Mouse (Mus musculus) layer of hippocampus, adult 11-12 months (tissue): ENCODE results near the gene Muc4.

Experiments
- DNase-seq: peaks from one replicate; pipeline ENCODE4 v3.0.0; 2022; ENCODE audit warnings: low spot score

Gene Muc4

DNA sequence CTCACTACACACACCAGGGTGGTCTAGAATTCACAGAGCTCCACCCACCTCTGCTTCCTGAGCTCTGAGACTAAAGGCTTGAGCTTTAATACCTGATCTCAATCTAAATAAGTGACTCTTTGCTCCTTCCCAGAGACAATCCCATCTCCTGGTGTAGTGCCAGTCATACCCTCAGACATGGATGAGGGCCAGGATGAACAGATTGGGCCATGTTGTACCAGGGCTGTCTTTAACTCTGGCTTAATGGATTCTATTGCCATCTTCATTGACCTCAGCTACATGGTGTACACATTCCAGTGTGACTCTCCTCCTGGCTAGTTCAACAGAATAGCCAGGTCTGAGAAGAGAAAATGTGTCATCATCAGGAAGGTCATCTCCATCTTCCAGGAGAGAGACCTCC lies 9.2 kb upstream of the Muc4 start:
- DNase-seq = no peak

- DNase-seq = no peak
These were observed 7.4 kb upstream of the Muc4 start for GRCm38 (mm10) chr16:32728240-32728639.

- no peak for DNase-seq
These were observed 7.0 kb upstream of the Muc4 start for GRCm38 (mm10) chr16:32728730-32729129.

DNA sequence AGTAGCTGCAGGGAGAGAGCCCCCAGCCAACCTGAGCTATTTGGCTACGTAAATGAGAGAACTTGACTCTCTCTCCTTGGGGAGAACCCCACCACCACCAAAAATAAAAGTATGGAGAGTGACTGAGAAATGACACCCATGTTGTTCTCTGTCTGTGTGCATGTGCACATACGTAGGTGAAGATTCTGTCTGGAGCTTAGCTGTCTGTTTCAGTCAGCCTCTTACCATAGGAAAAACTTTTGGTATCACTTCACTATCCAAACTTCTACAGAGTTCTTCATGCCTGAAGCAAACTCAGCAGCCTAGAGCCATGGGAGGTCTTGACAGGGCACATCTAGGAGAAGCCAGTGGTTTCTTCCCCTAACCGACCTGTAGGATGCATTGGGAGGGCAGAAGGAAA lies 2.5 kb upstream of the Muc4 start:
- no peak for DNase-seq

- DNase-seq = no peak
These were observed 336 bp downstream of the Muc4 start for GRCm38 (mm10) chr16:32736022-32736421.

GRCm38 (mm10) chr16:32740003-32740663 lies 4.4 kb downstream of the Muc4 start:
- DNase-seq = no peak

- DNase-seq = no peak
These were observed 5.7 kb downstream of the Muc4 start for GRCm38 (mm10) chr16:32741366-32741765.

- DNase-seq = no peak
These were observed 7.0 kb downstream of the Muc4 start for GRCm38 (mm10) chr16:32742712-32743111.

DNA sequence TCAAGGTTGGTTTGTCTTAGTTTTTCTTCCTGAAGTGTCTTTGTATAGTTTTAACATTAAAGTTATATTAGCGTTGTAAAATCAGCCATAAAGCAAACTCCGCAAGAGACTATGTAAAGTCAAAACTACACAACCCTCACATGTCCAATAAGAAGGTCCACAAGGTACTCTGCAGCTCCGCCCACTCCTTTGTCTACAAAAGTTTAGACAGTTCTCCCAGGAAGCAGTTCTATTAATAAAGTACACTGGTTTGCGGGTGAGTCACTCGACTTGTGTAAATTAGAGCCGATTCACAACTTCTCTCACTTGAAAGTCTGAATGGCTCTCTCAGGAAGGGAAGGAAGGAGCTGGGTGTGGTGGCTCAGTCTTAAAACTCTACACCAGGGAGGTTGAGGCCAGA lies 10.2 kb downstream of the Muc4 start:
- DNase-seq = no peak

DNA sequence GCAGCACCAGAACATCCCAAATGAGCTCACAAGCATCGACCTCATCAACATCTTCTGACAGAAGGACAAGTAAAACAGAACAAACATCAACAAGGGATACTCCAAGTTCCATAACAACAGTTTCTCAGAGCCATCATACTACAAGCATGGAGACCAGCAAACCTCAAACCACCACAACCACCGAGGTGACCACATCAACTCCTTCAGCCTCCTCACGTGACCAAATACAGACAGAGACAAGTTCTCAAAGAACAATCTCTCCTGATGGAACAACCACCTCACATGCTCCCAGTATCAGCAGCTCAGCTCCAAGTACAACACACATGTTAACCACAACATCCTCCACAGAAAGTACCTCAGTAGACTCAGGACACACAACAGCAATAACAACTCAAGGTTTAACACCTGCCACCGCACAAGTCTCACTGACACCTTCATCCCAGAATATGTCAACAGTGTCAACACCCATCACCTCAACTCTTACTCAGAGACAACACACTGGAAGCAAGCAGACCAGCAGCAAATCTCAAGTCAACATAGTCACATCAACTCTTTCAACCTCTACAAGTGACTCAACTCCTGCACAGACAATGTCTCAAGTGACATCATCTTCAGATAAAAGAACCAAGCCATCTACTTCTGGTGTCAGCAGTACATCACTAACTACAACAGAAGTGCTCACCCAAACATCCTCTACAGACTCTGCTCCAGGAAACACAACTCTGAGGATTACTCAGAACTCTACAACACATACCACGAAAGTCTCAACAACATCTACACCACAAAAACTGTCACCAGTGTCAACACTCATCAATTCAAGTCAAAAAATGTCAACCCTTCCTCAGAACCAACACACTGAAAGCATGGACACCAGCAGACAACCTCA lies 14.8 kb downstream of the Muc4 start:
- no peak for DNase-seq

DNA sequence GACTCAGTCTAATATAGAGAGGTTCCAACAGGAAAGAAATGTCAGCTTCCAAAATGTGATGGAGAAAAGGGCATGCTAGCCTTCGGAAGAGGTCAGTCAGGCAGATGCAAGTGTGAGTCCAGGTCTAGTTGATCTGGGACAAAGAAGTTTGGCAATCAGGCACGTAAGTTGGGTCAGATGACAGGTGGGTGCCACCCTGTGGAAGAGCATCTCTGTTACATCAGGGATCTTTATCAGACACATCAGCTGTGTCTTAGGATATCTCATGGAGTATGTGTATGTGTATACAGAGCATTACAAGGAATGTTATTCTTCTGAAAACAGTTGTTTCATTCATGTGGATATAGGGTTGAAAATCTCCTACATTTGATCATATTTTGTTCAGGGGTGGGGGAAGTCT lies 28.9 kb downstream of the Muc4 start:
- no peak for DNase-seq

DNA sequence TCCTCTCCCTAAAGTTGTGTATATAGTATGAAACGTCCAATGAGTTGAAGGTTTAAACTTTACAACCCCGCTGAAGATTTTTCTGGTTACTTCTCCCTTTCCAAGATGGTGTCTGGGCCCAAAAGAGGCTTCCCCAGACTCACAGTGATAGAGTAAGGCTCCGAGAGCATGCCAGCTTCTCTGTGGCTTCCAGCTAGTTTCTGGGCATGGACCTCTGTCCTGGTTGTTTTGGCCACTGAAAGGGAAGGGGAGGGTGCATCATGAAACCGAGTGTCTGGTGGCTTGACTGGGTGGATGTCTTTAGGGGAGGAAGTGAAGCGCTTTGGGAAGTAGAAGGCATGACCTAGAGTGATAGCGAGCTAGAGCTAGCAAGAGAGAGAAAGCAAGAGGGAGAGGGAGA lies 29.3 kb downstream of the Muc4 start:
- DNase-seq = no peak

DNA sequence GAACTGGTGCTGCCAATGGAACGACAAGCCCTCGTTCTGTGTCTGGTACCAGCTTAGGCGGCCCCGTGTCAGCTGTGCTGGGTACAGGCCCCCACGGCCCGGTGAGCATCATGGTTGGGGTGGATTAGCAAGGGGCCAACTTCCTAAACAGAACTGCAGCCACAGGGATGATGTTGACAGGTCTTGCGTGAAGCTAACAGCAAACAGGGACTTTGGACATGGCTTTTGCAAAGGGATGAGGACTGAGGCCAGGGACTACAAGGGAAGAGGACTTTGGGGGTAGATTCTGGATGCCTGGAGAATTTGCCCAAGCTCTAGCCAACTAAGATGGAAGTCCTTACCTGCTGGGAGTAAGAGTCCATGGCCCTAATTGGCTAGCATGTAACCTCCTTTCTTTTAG lies 31.2 kb downstream of the Muc4 start:
- no peak for DNase-seq

DNA sequence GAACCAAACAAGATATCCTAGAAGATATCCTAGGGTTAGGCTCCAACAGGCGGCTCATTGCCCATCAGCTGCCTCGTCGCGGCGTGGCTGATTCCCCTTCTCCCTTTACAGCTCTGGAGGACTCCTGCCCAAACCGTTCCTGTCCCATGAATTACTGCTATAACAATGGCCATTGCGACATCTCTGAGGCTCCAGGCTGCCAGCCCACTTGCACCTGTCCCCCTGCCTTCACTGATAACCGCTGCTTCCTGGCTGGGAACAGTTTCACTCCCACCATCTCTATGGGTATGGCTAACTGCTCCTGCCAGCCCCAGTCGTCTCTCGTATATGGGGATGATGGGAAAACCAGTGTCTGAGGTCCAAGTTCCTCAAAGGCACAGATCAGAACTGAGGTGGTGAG lies 41.0 kb downstream of the Muc4 start:
- no peak for DNase-seq

DNA sequence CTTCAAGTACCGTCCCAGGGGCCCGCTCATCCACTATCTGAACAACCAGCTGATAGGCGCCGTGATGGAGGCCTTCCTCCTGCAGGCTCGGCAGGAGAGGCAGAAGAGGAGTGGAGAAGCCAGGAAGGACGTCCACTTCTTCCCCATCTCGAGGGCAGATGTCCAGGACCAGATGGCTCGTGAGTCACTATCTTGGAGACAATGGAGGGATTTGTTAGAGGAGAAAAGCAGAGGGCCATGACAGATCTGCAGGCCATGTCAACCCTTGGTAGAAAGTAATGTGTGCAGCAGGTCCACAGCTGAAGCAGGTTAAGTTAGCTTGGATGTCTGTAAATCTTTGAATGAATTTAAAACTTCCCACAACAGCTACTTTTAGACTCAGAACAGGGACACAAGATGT lies 43.3 kb downstream of the Muc4 start:
- DNase-seq = no peak

- DNase-seq = no peak
These were observed 47.8 kb downstream of the Muc4 start for GRCm38 (mm10) chr16:32783324-32784062.

DNA sequence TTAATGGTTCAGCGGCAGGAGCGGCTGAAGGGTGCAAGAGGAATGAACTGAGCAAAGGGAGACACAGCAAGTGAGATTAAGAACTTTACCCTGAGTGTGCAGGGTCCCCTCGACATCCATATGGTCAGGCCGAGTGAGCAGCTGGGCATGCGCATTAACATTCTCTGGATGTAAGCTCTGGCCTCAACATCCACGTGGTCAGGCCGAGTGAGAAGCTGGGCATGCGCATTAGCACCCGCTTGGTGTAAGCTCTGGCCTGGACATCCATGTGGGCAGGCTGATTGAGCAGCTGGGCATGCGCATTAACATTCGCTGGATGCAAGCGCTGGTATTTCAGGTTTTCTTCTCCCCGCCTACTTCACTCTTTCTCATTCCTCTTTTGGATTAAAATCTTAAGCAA lies 49.2 kb downstream of the Muc4 start:
- peak; percentile 25 for DNase-seq

DNA sequence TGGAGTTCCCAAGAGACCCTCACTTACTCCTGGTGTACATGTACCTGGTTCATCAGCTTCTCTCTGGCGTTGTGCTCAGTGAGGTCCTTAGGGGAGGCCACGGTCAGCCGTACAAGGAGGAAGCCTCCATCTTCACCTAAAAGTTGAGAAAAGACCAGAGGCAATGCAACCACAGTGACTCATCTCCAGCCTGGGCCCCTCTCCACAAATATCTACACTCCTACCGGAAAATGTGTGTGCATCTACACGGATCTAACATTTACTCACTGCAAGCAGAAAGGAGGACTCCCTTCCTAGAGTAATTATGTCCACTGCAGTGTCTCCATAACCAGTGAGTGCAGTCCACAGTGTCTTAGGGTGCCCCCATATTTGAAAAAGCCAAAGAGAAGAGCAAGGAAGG lies 54.4 kb downstream of the Muc4 start:
- no peak for DNase-seq

DNA sequence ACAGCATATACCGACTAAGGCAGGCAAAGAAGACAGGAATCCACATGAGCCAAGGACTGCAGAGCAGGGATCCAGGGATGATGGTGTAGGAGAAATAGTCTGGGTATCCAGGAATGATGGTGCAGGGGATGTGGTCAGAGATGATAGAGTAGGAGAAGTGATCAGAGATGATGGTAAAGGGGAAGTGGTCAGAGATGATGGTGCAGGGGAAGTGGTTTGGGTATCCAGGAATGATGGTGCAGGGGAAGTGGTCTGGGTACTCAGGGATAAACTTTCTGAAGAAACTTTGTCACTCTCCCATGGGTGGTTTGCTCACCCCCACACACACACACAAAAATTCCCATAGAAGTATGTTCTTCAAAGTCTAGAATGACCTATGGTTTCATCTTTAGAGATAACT lies 59.5 kb downstream of the Muc4 start:
- DNase-seq = no peak

- no peak for DNase-seq
These were observed 61.2 kb downstream of the Muc4 start for GRCm38 (mm10) chr16:32796676-32797425.

DNA sequence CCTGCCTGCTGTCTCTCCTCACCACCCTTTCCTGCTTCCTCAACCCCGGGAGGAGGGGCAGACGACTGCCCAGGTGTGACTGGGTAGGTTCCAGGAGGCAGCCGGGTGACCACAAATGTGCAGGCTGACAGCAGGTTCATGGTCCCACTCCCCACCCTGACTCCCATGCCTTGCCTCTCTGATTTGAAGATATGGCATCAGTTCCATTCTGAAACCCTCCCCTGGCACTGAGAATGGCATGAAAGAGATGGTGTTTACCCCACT lies 61.7 kb downstream of the Muc4 start, which contains the start of gene Muc20:
Gene Muc20, minus strand, starts transcription at position 10 of the 264 bp plus-strand sequence.
- no peak for DNase-seq

DNA sequence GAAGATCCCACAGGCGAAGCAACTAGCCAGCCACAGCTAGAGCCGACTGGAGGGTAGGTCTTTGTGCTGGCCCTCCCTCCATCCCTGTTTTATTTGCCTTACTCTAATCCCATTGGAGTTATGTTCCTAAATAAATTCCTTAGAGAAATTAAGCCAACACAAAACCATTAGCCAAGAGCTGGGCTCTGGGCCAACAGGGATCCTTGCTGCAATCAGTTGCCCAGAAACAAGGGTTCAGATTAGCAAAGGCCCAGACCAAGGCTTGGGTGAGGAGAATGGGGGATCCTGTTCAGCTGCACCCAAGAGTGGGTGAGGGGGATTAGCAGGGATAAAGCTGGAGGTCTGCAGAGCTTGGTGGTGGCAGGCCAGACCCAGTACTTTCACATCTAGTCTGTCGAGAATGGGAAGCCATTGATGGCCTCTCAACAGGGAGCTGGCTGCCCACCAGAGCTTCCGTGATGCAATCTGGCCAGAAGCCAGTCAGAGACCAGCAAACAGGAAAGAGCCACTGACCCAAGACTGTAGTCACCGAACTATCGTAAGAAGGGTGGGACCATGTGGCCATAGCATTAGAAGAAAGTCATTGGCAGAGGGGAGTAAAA lies 67.7 kb downstream of the Muc4 start:
- DNase-seq = peak; percentile 51
